Mouse (Mus musculus) stomach, embryonic 15.5 days (tissue): ENCODE data around the gene Pou3f3. TPM values are rescaled to one million over a fixed set of nuclear protein-coding genes. Genes with fewer than 3 reads are reported as not detected.

Experiments used
- ATAC-seq: fragments of 200-750 bp; cut with Nextera tagmentation; 2 replicates; pipeline ENCODE4 v1.8.0; 2017; ENCODE audit warnings: low read depth, moderate number of reproducible peaks, moderate TSS enrichment; ENCODE audit not compliant: insufficient read depth, low FRiP score
- H3K27ac ChIP-seq: fragments of 300-500 bp; sonication (generic); 2 replicates; pipeline ENCODE4 v1.5.1; 2015; ENCODE audit warnings: mild to moderate bottlenecking, inconsistent platforms
- H3K27me3 ChIP-seq: fragments of 300-500 bp; sonication (generic); replicated peaks from 2 replicates; pipeline ENCODE4 v1.6.1; 2015; ENCODE audit warnings: inconsistent platforms
- H3K36me3 ChIP-seq: fragments of 300-500 bp; sonication (generic); 2 replicates; pipeline ENCODE4 v1.6.1; 2015; ENCODE audit warnings: inconsistent platforms
- H3K4me1 ChIP-seq: fragments of 300-500 bp; sonication (generic); 2 replicates; pipeline ENCODE4 v1.6.1; 2015; ENCODE audit warnings: inconsistent platforms
- H3K4me2 ChIP-seq: fragments of 300-500 bp; sonication (generic); 2 replicates; pipeline ENCODE4 v1.6.1; 2015; ENCODE audit warnings: mild to moderate bottlenecking, inconsistent platforms
- H3K4me3 ChIP-seq: fragments of 300-500 bp; sonication (generic); replicated peaks from 2 replicates; pipeline ENCODE4 v1.5.1; 2015; ENCODE audit warnings: inconsistent platforms
- H3K9ac ChIP-seq: fragments of 300-500 bp; sonication (generic); 2 replicates; pipeline ENCODE4 v1.6.1; 2015; ENCODE audit warnings: inconsistent platforms
- H3K9me3 ChIP-seq: fragments of 300-500 bp; sonication (generic); 2 replicates; pipeline ENCODE4 v1.6.1; 2016; ENCODE audit warnings: inconsistent platforms
- WGBS: fragments of 180-500 bp; shearing (Covaris S2); methylation state at CpG from one replicate; pipeline ENCODE4 v1.1.7; 2015; 5-methylcytosine and 5-hydroxymethylcytosine counted together
- polyA plus RNA-seq: library from polyadenylated mRNA; unstranded; fragments of >200 nt; fragmentation: Nextera tagmentation; extraction: Ambion mirVana; gene quantifications from 2 replicates; pipeline ENCODE4 v1.2.1, GENCODE M21; 2015

Gene Pou3f3
- polyA plus RNA-seq = 0.04 and 0.10 TPM in 2 replicates

GRCm38 (mm10) chr1:42695578-42695915 lies at the start of gene Pou3f3:
TSS of gene Pou3f3 (plus strand) at chr1:42695768.
- Histone ChIP-seq H3K27me3 (peaks cover 89% of the 10 kb centered on the region), H3K4me3 (peak within 1 kb of the TSS; percentile 38), H3K4me1 (peaks cover 42% of the 10 kb centered on the region), H3K27ac (no peak within 1 kb of the TSS), H3K36me3 (no peaks in the 10 kb centered on the region), H3K9me3 (no peaks in the 10 kb centered on the region), H3K4me2 (peak within 1 kb of the TSS; percentile 69), H3K9ac (no peak within 1 kb of the TSS)
- WGBS = 0% methylated on average over 21 of the region's 21 CpGs
- peak; percentile 63; the same call in 1 of the 2 replicates for ATAC-seq

GRCm38 (mm10) chr1:42648366-42648935 lies 47.1 kb upstream of the Pou3f3 start:
- H3K4me1 ChIP-seq = no peaks in the 10 kb centered on the region
- 92% methylated on average over 9 of the region's 9 CpGs for WGBS
- H3K4me2 ChIP-seq = no peak overlapping the region

GRCm38 (mm10) chr1:42651461-42651860 lies 44.1 kb upstream of the Pou3f3 start:
- H3K36me3 ChIP-seq = no peaks in the 10 kb centered on the region
- no peak overlapping the region for H3K27ac ChIP-seq
- H3K9me3 ChIP-seq = no peaks in the 10 kb centered on the region
- no peak overlapping the region for H3K4me2 ChIP-seq
- H3K27me3 ChIP-seq = no peaks in the 10 kb centered on the region
- no peak for ATAC-seq
- 88% methylated on average over 15 of the region's 15 CpGs for WGBS
- H3K4me1 ChIP-seq = no peaks in the 10 kb centered on the region
- H3K9ac ChIP-seq = no peak overlapping the region
- no peak overlapping the region for H3K4me3 ChIP-seq

More at GRCm38 (mm10) chr1:42648366-42648935, 47.1 kb upstream of the Pou3f3 start:
- H3K4me3 ChIP-seq = no peak overlapping the region
- H3K36me3 ChIP-seq = no peaks in the 10 kb centered on the region
- ATAC-seq = no peak
- no peaks in the 10 kb centered on the region for H3K27me3 ChIP-seq
- H3K27ac ChIP-seq = no peak overlapping the region
- no peak overlapping the region for H3K9ac ChIP-seq
- no peaks in the 10 kb centered on the region for H3K9me3 ChIP-seq

GRCm38 (mm10) chr1:42667546-42667945 lies 28.0 kb upstream of the Pou3f3 start:
- Histone ChIP-seq H3K9ac (no peak overlapping the region), H3K9me3 (no peaks in the 10 kb centered on the region), H3K4me2 (no peak overlapping the region), H3K27ac (no peak overlapping the region), H3K36me3 (no peaks in the 10 kb centered on the region), H3K27me3 (no peaks in the 10 kb centered on the region), H3K4me1 (no peaks in the 10 kb centered on the region), H3K4me3 (no peak overlapping the region)
- 77% methylated on average over 1 of the region's 1 CpGs for WGBS
- ATAC-seq = no peak

- Histone ChIP-seq H3K9ac (no peak overlapping the region), H3K4me2 (no peak overlapping the region), H3K27ac (no peak overlapping the region), H3K36me3 (no peaks in the 10 kb centered on the region), H3K4me3 (no peak overlapping the region), H3K4me1 (peaks cover 9% of the 10 kb centered on the region; the same call in 1 of the 2 replicates), H3K9me3 (no peaks in the 10 kb centered on the region), H3K27me3 (peaks cover 31% of the 10 kb centered on the region)
- no peak for ATAC-seq
- WGBS = 73% methylated on average over 3 of the region's 3 CpGs
These were observed 14.9 kb upstream of the Pou3f3 start for GRCm38 (mm10) chr1:42680673-42681072.

- no peak for ATAC-seq
- H3K36me3 ChIP-seq = no peaks in the 10 kb centered on the region
- no peaks in the 10 kb centered on the region for H3K9me3 ChIP-seq
- 70% methylated on average over 5 of the region's 5 CpGs for WGBS
- peaks cover 42% of the 10 kb centered on the region for H3K27me3 ChIP-seq
- H3K4me2 ChIP-seq = no peak overlapping the region
- no peak overlapping the region for H3K27ac ChIP-seq
- H3K9ac ChIP-seq = no peak overlapping the region
- peaks cover 12% of the 10 kb centered on the region for H3K4me1 ChIP-seq
- no peak overlapping the region for H3K4me3 ChIP-seq
These were observed 13.8 kb upstream of the Pou3f3 start for GRCm38 (mm10) chr1:42681762-42682161.

- Histone ChIP-seq H3K27ac (no peak overlapping the region), H3K27me3 (peaks cover 63% of the 10 kb centered on the region), H3K9ac (no peak overlapping the region), H3K36me3 (no peaks in the 10 kb centered on the region), H3K4me1 (peaks cover 14% of the 10 kb centered on the region), H3K9me3 (no peaks in the 10 kb centered on the region), H3K4me2 (no peak overlapping the region), H3K4me3 (peak overlapping the region; percentile 23; the same call in 1 of the 2 replicates)
- ATAC-seq = no peak
- WGBS = 4% methylated on average over 6 of the region's 6 CpGs
These were observed 11.7 kb upstream of the Pou3f3 start for GRCm38 (mm10) chr1:42683861-42684260.

GRCm38 (mm10) chr1:42684345-42684744 lies 11.2 kb upstream of the Pou3f3 start:
- Histone ChIP-seq H3K9ac (no peak overlapping the region), H3K27ac (no peak overlapping the region), H3K9me3 (no peaks in the 10 kb centered on the region), H3K4me2 (peak overlapping the region; percentile 45), H3K36me3 (no peaks in the 10 kb centered on the region), H3K4me1 (peaks cover 14% of the 10 kb centered on the region), H3K27me3 (peaks cover 68% of the 10 kb centered on the region), H3K4me3 (peak overlapping the region; percentile 23; the same call in 1 of the 2 replicates)
- no peak; the same call in 1 of the 2 replicates for ATAC-seq
- WGBS = under 1% methylated on average over 27 of the region's 27 CpGs

GRCm38 (mm10) chr1:42684783-42685182 lies 10.8 kb upstream of the Pou3f3 start:
- ATAC-seq = no peak
- H3K9ac ChIP-seq = no peak overlapping the region
- no peaks in the 10 kb centered on the region for H3K36me3 ChIP-seq
- H3K4me3 ChIP-seq = peak overlapping the region; percentile 23; the same call in 1 of the 2 replicates
- H3K9me3 ChIP-seq = no peaks in the 10 kb centered on the region
- peaks cover 72% of the 10 kb centered on the region for H3K27me3 ChIP-seq
- WGBS = 4% methylated on average over 19 of the region's 21 CpGs
- no peak overlapping the region for H3K27ac ChIP-seq
- peaks cover 14% of the 10 kb centered on the region for H3K4me1 ChIP-seq
- peak overlapping the region; percentile 45 for H3K4me2 ChIP-seq

GRCm38 (mm10) chr1:42685321-42685960 lies 10.1 kb upstream of the Pou3f3 start:
- no peak overlapping the region for H3K27ac ChIP-seq
- H3K4me1 ChIP-seq = peaks cover 14% of the 10 kb centered on the region
- no peak overlapping the region for H3K9ac ChIP-seq
- H3K4me3 ChIP-seq = no peak overlapping the region
- no peaks in the 10 kb centered on the region for H3K9me3 ChIP-seq
- ATAC-seq = no peak
- peaks cover 78% of the 10 kb centered on the region for H3K27me3 ChIP-seq
- H3K4me2 ChIP-seq = no peak overlapping the region
- WGBS = 3% methylated on average over 11 of the region's 11 CpGs
- H3K36me3 ChIP-seq = no peaks in the 10 kb centered on the region

- H3K4me3 ChIP-seq = peak overlapping the region; percentile 22; the same call in 1 of the 2 replicates
- H3K4me1 ChIP-seq = peaks cover 14% of the 10 kb centered on the region
- H3K4me2 ChIP-seq = peak overlapping the region; percentile 43
- no peak for ATAC-seq
- no peak overlapping the region for H3K9ac ChIP-seq
- H3K36me3 ChIP-seq = no peaks in the 10 kb centered on the region
- peaks cover 83% of the 10 kb centered on the region for H3K27me3 ChIP-seq
- under 1% methylated on average over 53 of the region's 53 CpGs for WGBS
- H3K27ac ChIP-seq = no peak overlapping the region
- H3K9me3 ChIP-seq = no peaks in the 10 kb centered on the region
These were observed 9.1 kb upstream of the Pou3f3 start for GRCm38 (mm10) chr1:42686194-42687131.
